Mouse (Mus musculus) spleen, adult 2 months (tissue): ENCODE measurements around the gene Cryl1. TPM values are rescaled to one million over a fixed set of nuclear protein-coding genes. Genes with fewer than 3 reads are reported as not detected.

Experiments used
- DNase-seq, 2 experiments: peaks; one replicate each; pipeline versions ENCODE4 v3.0.0 to v3.0.0-alpha.2; 2012 to 2021; ENCODE audit warnings: low spot score in 2 of 2, low read depth in 1 of 2
- H3K27ac ChIP-seq: fragments of 200-500 bp; 2 replicates; pipeline ENCODE4 v1.5.1; 2012; ENCODE audit warnings: low read length, inconsistent platforms; ENCODE audit not compliant: insufficient read depth
- H3K27me3 ChIP-seq: fragments of 200-500 bp; 2 replicates; pipeline ENCODE4 v1.6.1; 2012; ENCODE audit warnings: mild to moderate bottlenecking, moderate library complexity, low read length, inconsistent platforms; ENCODE audit not compliant: control insufficient read depth, insufficient read depth
- H3K36me3 ChIP-seq: fragments of 200-500 bp; 2 replicates; pipeline ENCODE4 v1.6.1; 2012; ENCODE audit warnings: mild to moderate bottlenecking, low read length, inconsistent platforms; ENCODE audit not compliant: control insufficient read depth, insufficient read depth
- H3K4me1 ChIP-seq: fragments of 200-500 bp; 2 replicates; pipeline ENCODE4 v1.6.1; 2011; ENCODE audit warnings: inconsistent platforms; ENCODE audit not compliant: control insufficient read depth, insufficient read depth, insufficient read length
- H3K4me3 ChIP-seq: fragments of 200-500 bp; 2 replicates; pipeline ENCODE4 v1.5.1; 2011; ENCODE audit warnings: mild to moderate bottlenecking, inconsistent platforms; ENCODE audit not compliant: insufficient read depth, insufficient read length; ENCODE audit errors: extremely low read depth
- CTCF ChIP-seq: fragments of 200-500 bp; IDR thresholded peaks from 2 replicates; pipeline ENCODE4 v1.5.1; 2011; ENCODE audit warnings: mild to moderate bottlenecking, inconsistent platforms; ENCODE audit not compliant: insufficient read depth, insufficient read length, insufficient replicate concordance; ENCODE audit errors: extremely low read depth
- POLR2A ChIP-seq: fragments of 200-500 bp; IDR thresholded peaks from 2 replicates; pipeline ENCODE4 v1.6.1; 2011; ENCODE audit warnings: low read depth, low read length, inconsistent platforms
- WGBS: fragments of 180-500 bp; shearing (Covaris S2); methylation state at CpG from one replicate; pipeline ENCODE4 v1.1.7; 2018; 5-methylcytosine and 5-hydroxymethylcytosine counted together
- polyA plus RNA-seq: library from polyadenylated mRNA; depleted of rRNA; stranded (reverse); fragments of >200 nt; gene quantifications from 2 replicates; pipeline ENCODE4 v1.2.3, GENCODE M21; 2012

Cryl1 gene
- polyA plus RNA-seq, 1 experiment, result 14.9 TPM

DNA sequence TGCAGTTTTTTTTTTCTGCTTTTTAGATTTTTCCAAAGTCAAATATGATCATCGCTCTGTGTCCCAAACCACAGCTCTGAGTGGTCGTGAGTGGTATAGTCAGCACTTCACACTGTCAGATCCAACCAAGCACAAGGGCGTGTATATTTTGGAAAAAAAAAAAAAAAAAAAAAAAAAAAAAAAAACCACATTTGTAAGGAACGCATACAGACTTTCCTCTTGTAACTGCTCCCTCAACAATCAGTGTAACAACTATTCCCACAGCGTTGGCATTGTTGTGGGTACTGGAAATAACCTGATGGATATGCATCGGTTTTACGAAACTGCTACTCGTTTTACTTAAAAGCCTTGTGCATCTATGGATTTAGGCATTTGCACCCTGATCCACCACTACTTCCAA is 9.8 kb upstream of the Cryl1 start:
- Histone ChIP-seq H3K4me3 (no peak overlapping the region), H3K27me3 (no peaks in the 10 kb centered on the region), H3K36me3 (no peaks in the 10 kb centered on the region), H3K27ac (no peak overlapping the region), H3K4me1 (no peaks in the 10 kb centered on the region)
- WGBS, result 80% methylated on average over 8 of the region's 8 CpGs
- no peak for DNase-seq
- TF ChIP-seq POLR2A, result no peak
- no peak for TF ChIP-seq CTCF

DNA sequence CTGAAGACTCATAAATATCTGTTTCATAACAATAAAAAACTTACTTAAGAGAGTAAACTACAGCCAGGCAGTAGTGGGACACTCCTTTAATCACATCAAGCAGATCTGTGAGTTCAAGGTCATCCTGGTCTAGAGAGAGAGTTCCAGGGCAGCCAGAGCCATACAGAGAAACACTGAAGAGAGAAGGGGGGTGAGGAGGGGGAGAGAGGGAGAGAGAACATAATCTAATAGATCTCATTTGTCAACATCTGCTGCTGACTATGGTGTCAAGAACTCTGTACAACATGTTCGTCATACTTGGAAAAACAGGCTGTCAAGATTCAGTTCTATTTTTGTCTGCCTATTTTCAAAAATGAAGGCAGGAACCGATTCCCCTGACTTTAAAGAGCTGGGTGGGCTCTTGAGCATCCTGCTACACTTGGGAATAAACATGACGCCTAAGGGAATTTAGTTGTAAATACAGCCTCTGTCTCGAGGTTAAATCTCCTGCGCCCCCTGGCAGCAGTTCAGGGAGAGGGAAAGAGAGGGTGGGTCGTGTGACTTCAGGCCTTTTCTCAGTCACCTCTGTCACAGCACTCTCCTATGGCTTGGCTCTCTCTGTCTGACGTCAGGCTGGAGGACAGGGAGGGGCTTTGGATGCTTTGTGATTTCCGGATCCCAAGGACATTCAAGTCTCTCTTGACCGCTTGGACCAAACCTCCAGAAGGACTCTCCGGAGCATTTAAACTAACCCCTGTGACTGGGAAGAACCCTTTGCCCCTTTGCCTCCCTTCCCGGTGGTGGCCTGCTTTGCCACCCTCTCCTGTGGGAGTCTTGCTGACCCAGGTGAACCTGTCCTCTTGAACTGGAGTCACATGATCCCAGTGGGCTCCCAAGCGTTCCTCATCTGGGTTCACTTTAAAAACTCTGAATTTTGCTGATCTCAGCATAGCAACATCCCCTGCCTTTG is 9.0 kb upstream of the Cryl1 start:
- WGBS, result 30% methylated on average over 12 of the region's 12 CpGs
- peak in 1 of 2 experiments; percentile 20 for DNase-seq
- H3K27me3 ChIP-seq, result no peaks in the 10 kb centered on the region
- no peaks in the 10 kb centered on the region for H3K36me3 ChIP-seq
- TF ChIP-seq CTCF (peak; percentile 19; the same call in 1 of the 2 replicates), POLR2A (no peak)
- H3K4me1 ChIP-seq, result no peaks in the 10 kb centered on the region
- no peak overlapping the region for H3K27ac ChIP-seq
- H3K4me3 ChIP-seq, result no peak overlapping the region

DNA sequence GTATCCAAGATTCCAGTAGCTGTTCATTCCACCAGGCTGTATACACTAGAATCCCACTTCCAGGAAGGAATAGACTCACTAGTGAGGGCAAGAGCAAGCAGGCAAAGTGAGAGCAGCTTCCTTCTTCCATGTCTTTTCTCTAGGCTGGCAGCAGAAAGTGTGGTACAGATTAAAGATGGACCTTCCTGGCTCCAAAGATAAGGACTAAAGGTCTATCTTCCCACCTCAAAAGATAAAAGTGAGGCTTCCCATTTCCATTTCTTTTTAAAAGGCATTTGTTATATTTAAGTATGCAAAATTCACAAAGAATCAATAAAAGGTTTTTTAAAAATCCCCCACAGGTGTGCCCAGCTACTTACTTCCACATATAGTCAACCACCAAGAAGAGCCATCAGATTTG is 4.5 kb upstream of the Cryl1 start:
- H3K27ac ChIP-seq, result no peak overlapping the region
- no peaks in the 10 kb centered on the region for H3K27me3 ChIP-seq
- no peak for DNase-seq
- H3K4me1 ChIP-seq, result peaks cover 3% of the 10 kb centered on the region; the same call in 1 of the 2 replicates
- TF ChIP-seq POLR2A, result no peak
- TF ChIP-seq CTCF, result no peak
- H3K36me3 ChIP-seq, result no peaks in the 10 kb centered on the region
- H3K4me3 ChIP-seq, result no peak overlapping the region

DNA sequence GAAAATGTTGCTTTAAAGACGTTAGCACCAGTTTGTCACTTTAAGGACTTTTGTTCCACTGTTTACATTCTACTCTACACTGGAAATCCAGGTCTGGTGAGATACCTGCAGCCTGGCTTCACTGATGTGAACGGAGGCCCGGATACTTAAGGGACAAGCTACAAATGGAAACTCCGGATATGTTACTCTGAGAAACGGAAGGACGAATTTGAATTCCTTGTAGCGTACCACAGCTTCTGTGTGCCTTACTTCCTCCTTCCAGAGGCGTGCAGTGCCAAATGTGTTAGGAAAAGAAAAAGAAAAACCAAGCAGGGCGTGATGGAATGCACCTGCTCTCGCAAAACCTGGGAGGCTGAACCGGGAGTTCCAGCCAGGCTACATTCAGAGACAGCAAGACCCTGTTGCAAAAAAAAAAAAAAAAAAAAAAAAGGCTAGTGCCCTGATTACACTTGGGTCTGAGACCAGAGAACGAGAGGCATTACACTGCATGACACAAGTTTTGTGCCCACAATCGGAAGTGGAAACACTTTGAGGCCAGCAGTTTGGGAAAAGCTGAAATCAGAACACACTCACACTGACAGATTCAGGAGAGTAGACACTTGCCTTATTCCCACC is 591 bp upstream of the Cryl1 start:
- Histone ChIP-seq H3K27me3 (no peaks in the 10 kb centered on the region), H3K4me1 (peaks cover 3% of the 10 kb centered on the region; the same call in 1 of the 2 replicates), H3K27ac (peak overlapping the region; percentile 64), H3K36me3 (no peaks in the 10 kb centered on the region), H3K4me3 (peak overlapping the region; percentile 70)
- 2% methylated on average over 13 of the region's 13 CpGs for WGBS
- DNase-seq, result peak in 1 of 2 experiments; percentile 7
- no peak for TF ChIP-seq POLR2A
- TF ChIP-seq CTCF, result no peak

DNA sequence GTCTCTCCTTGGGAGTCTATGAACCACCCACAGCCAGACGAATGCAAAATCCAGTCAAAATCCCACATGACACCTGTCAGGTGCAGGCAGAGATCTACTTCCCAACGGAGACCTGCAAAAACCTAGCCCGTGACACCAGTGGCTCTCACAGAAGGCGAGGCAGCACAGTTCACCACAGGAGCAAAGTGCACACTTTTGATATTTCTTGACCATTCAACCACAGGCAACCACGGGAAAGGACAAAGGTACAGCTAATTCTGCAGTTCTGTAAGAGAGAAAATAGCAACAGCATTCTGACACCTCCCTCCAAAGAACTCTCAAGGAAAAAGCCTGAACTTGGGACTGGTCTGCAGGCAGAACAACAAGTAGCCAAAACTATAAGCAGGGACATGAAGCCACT is 1.1 kb downstream of the Cryl1 start:
- H3K27me3 ChIP-seq, result no peaks in the 10 kb centered on the region
- TF ChIP-seq CTCF (no peak), POLR2A (no peak)
- H3K4me1 ChIP-seq, result peaks cover 3% of the 10 kb centered on the region; the same call in 1 of the 2 replicates
- DNase-seq, result no peak
- no peak overlapping the region for H3K27ac ChIP-seq
- no peak overlapping the region for H3K4me3 ChIP-seq
- no peaks in the 10 kb centered on the region for H3K36me3 ChIP-seq
- WGBS, result 83% methylated on average over 5 of the region's 5 CpGs

DNA sequence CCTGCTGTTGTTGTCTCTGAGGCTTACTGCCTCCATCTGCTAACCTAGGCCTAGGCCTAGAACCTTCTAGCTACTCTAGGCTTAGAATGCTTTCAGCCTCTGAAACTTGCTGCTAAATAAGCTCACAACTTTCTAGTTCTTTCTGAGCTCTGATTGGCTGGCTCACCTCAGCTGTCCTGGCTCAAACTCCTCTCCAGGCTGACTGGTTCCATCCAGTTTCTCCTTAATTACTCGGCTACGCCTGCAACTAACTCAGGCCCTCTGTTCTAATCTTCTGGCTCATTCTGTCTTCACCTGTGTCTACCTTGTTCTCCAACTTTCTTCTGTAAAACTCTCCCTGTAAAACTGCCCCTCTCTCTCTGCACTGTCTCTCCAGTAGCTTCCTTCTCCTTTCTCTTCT is 2.9 kb downstream of the Cryl1 start:
- no peak for DNase-seq
- no peaks in the 10 kb centered on the region for H3K27me3 ChIP-seq
- no peaks in the 10 kb centered on the region for H3K36me3 ChIP-seq
- TF ChIP-seq CTCF, result no peak
- no peak for TF ChIP-seq POLR2A
- no peak overlapping the region for H3K27ac ChIP-seq
- H3K4me3 ChIP-seq, result no peak overlapping the region
- 90% methylated on average over 2 of the region's 2 CpGs for WGBS
- peaks cover 3% of the 10 kb centered on the region; the same call in 1 of the 2 replicates for H3K4me1 ChIP-seq
